Mouse (Mus musculus): ENCODE results near the gene Nrxn2. TPM values are rescaled to one million over a fixed set of nuclear protein-coding genes. Genes with fewer than 3 reads are reported as not detected.
A peak's percentile ranks its signal among the peaks of the same experiment; 100 is the strongest.

The Nrxn2 gene
- total and polyA plus RNA-seq, 2 experiments from 2014 or later, result 54.4 to 355 TPM

DNA sequence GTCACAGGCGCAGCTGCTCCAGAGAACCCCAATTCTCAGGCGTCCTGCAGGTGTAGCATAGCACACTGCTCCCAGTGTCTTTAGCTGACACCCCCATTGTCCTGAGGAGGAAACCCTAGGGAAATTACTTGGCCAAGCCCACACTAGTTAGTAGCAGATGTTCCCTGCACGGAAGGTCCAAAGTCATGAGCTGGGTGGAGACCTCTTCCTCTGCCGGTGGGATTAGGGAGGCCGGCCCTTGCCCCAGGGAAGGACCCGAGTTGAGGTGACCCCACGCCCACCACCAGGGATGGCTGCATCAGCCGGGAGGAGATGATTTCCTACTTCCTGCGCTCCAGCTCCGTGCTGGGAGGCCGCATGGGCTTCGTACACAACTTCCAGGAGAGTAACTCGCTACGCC is 5.7 kb upstream of the Nrxn2 start:
- H3K36me3 ChIP-seq (ENCODE audit: insufficient read depth, low read length), result no peaks in the 10 kb centered on the region
- H3K4me3 ChIP-seq (ENCODE audit: low read length), result no peak overlapping the region
- H3K4me1 ChIP-seq (ENCODE audit: insufficient read depth, low read length), result peaks cover 18% of the 10 kb centered on the region
- no peak overlapping the region for H3K9ac ChIP-seq (replicated peaks; ENCODE audit: low read length)
- H3K9me3 ChIP-seq (ENCODE audit: low read length), result no peaks in the 10 kb centered on the region
- no peak for TF ChIP-seq CTCF (IDR thresholded peaks at IDR 0.05; ENCODE audit: low read depth)
- ATAC-seq (no peak), DNase-seq (ENCODE audit: low spot score) (no peak)
- no peaks in the 10 kb centered on the region for H3K27me3 ChIP-seq (ENCODE audit: insufficient read depth, low read length)
- no peak overlapping the region for H3K4me2 ChIP-seq (ENCODE audit: low read depth, low read length)
- no peak overlapping the region for H3K27ac ChIP-seq
- 66% methylated on average over 14 of the region's 14 CpGs for WGBS

DNA sequence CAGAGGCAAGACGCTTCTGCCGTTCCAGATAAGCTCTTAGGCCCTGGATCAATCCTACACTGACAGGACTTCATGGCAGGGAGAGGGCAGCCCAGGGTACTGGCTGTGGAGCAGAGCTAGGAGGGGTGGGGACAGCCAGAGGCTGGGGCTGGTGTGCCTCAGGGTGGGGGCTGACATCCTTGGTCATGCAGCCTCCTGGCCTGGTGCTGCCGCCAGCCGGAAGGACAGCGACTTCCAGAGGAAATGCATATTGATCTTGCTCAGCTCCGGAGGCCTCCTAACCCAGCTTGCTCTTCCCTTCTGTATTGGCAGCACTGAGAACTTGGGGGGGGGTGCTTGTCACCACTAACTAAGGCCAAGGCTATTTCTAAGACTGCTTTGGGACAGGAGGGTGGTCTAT is 3.1 kb upstream of the Nrxn2 start:
- no peak overlapping the region for H3K4me3 ChIP-seq (ENCODE audit: low read length)
- peaks cover 21% of the 10 kb centered on the region for H3K4me1 ChIP-seq (ENCODE audit: insufficient read depth, low read length)
- H3K9me3 ChIP-seq (ENCODE audit: low read length), result no peaks in the 10 kb centered on the region
- no peak for ATAC-seq
- H3K9ac ChIP-seq (replicated peaks; ENCODE audit: low read length), result no peak overlapping the region; the same call in 1 of the 2 replicates
- DNase-seq (ENCODE audit: low spot score), result no peak
- no peaks in the 10 kb centered on the region for H3K36me3 ChIP-seq (ENCODE audit: insufficient read depth, low read length)
- TF ChIP-seq CTCF (IDR thresholded peaks at IDR 0.05; ENCODE audit: low read depth), result no peak
- H3K4me2 ChIP-seq (ENCODE audit: low read depth, low read length), result no peak overlapping the region
- no peaks in the 10 kb centered on the region for H3K27me3 ChIP-seq (ENCODE audit: insufficient read depth, low read length)
- WGBS, result 28% methylated on average over 6 of the region's 6 CpGs
- H3K27ac ChIP-seq, result peak overlapping the region; percentile 67

DNA sequence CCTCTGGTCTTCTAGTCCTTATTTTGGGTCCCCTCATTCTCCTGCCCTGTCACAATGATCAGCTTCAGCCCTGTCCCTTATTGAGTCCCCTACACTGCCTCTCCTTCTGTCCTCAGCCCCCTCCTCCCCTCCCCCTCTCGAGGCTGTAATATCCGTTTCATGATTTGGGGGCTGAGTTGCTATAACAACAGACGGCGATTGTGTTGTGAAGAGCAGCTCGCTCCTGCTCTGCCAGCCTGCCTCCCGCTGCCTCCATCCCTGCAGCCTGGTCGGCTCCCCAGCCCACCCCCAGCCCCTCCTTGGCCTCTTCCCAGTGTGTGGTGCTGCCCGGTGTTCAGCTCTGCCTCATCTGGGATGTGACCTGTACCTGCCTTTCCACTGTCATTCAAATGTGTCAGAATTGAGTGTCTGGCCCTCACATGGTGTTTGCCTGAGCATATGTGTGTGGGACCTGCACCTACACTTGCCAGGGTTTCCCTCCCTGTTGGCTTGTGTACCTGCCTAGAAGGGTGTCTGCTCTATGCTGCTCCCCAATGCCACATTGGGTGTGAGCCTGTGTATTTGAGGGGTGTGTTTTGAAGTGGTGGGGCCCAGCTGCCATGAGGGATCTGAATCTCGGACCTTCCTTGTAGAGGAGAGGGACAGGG is 2.3 kb upstream of the Nrxn2 start:
- H3K9ac ChIP-seq (replicated peaks; ENCODE audit: low read length), result peak overlapping the region; percentile 40
- peak overlapping the region; percentile 67 for H3K27ac ChIP-seq
- H3K27me3 ChIP-seq (ENCODE audit: insufficient read depth, low read length), result no peaks in the 10 kb centered on the region
- peaks cover 29% of the 10 kb centered on the region for H3K4me1 ChIP-seq (ENCODE audit: insufficient read depth, low read length)
- 8% methylated on average over 9 of the region's 9 CpGs for WGBS
- H3K4me3 ChIP-seq (ENCODE audit: low read length), result no peak overlapping the region
- TF ChIP-seq CTCF (IDR thresholded peaks at IDR 0.05; ENCODE audit: low read depth), result no peak
- peak overlapping the region; percentile 21 for H3K4me2 ChIP-seq (ENCODE audit: low read depth, low read length)
- no peaks in the 10 kb centered on the region for H3K36me3 ChIP-seq (ENCODE audit: insufficient read depth, low read length)
- DNase-seq (ENCODE audit: low spot score), result peak; percentile 82
- H3K9me3 ChIP-seq (ENCODE audit: low read length), result no peaks in the 10 kb centered on the region
- 0 out of 2 replicates have a peak, but pooled peaks have one; percentile 6 for ATAC-seq

DNA sequence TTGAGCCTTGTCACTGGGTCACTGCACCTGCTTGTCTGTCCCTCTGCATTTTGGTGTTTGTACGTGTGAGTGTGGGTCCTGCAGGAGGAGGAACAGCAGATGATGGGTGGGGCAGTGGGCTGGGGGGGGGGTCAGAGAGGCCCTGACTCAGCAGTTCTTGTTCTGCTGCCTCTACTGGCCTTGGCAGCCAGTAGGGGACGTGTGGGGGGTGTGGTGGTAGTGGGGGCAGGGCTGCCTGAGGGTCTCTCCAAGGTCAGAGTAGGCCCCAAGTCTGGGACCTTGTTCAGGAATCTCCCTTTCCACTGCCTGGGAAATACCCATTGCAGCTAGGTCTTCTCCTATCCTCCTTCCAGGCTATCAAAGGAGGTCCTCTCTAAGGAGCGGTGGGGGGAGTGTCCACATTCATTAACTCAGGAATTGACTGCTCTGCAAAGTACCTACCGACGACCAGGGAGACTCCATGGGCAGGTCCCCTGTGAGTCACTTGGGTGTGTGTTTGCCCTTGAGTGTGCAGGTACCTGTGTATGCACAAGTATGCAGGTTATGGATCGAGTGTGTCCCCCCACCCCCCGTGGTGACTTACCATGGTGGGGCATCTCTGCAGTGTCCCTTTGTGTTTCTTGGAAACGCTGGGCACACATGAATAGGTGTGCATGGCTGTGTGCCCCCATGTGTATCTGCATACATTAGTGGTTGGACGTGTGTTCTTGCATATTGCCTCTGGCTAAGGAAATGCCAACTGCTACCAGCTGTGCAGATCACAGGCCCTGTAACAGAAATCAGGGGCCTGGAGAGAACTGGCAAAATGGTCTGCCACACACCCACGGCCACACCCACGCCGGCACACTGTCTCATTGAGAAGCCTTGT is 1.4 kb upstream of the Nrxn2 start:
- ATAC-seq, result no peak
- TF ChIP-seq CTCF (IDR thresholded peaks at IDR 0.05; ENCODE audit: low read depth), result no peak
- WGBS, result 57% methylated on average over 12 of the region's 12 CpGs
- Histone ChIP-seq H3K9ac (replicated peaks; ENCODE audit: low read length) (peak overlapping the region; percentile 80; the same call in 1 of the 2 replicates), H3K27ac (peak overlapping the region; percentile 94), H3K4me2 (ENCODE audit: low read depth, low read length) (peak overlapping the region; percentile 76; the same call in 1 of the 2 replicates), H3K27me3 (ENCODE audit: insufficient read depth, low read length) (no peaks in the 10 kb centered on the region), H3K36me3 (ENCODE audit: insufficient read depth, low read length) (no peaks in the 10 kb centered on the region), H3K9me3 (ENCODE audit: low read length) (no peaks in the 10 kb centered on the region), H3K4me3 (ENCODE audit: low read length) (no peak overlapping the region), H3K4me1 (ENCODE audit: insufficient read depth, low read length) (peaks cover 37% of the 10 kb centered on the region)
- DNase-seq (ENCODE audit: low spot score), result no peak

DNA sequence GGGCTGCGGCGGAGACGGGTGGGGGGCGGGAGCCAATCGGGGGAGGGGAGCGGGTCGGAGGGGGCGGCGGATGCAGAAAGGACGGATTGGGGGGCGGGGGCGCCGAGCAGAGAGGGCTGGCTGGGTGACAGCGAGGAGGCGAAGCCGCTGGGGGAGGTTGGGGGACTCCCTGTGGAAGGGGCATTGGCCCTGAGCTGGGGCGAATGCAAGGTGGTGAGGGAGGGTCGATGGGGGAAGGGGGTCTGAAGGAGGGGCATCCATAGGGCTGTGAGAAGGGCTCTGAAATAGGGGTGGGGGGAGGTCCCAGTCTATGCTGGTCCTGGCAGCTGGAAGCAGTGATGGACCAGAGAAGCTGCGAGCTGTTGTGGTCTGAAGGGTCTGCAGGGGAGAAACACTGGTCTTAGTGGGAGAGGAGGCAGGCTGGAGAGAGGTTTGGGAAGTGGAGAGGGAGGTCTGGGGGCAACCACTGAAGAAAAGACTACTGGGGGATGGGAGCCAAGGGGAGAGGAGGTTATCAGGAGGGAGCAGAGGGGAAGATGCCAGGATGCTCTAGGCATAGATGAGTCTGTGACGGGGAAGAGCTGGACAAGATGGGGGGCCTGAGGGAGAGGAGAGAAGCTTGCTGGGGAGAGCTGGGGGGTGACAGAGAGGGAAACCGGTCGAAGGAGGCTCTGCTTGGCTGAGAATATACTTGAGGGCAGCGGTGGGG is 607 bp downstream of the Nrxn2 start:
- no peaks in the 10 kb centered on the region for H3K36me3 ChIP-seq (ENCODE audit: insufficient read depth, low read length)
- no peaks in the 10 kb centered on the region for H3K9me3 ChIP-seq (ENCODE audit: low read length)
- peak overlapping the region; percentile 94 for H3K27ac ChIP-seq
- H3K4me1 ChIP-seq (ENCODE audit: insufficient read depth, low read length), result peaks cover 57% of the 10 kb centered on the region
- H3K4me2 ChIP-seq (ENCODE audit: low read depth, low read length), result peak overlapping the region; percentile 76
- no peaks in the 10 kb centered on the region for H3K27me3 ChIP-seq (ENCODE audit: insufficient read depth, low read length)
- TF ChIP-seq CTCF (IDR thresholded peaks at IDR 0.05; ENCODE audit: low read depth), result no peak
- 4% methylated on average over 13 of the region's 23 CpGs for WGBS
- ATAC-seq (peak; percentile 6), DNase-seq (ENCODE audit: low spot score) (peak; percentile 53)
- H3K4me3 ChIP-seq (ENCODE audit: low read length), result peak overlapping the region; percentile 73
- peak overlapping the region; percentile 80 for H3K9ac ChIP-seq (replicated peaks; ENCODE audit: low read length)

DNA sequence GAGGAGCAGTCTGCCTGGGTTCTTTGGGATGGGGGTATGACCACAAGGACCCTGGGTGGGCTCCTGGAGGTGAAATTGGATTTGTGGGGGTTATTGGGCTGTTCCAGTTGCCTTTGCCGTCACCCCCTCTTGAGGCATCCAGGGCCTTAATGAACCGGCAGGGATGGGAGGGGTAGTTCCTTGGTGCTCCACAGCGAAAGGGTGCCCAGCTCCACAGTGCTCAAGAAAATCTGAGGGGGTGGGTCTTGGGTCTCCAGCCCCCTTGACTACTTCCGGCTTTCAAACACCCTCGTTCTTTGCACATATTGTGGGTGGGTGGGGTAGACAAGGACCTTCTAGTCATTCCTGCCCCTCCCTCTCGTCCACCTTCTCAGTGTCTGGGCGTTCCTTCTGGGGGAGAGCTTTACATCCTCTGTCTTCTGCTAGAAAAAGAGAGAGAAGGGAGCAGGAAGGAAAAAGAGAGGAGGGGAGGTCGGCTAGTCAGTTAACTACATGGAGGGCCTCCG is 1.3 kb downstream of the Nrxn2 start:
- peak overlapping the region; percentile 76 for H3K4me2 ChIP-seq (ENCODE audit: low read depth, low read length)
- 34% methylated on average over 9 of the region's 9 CpGs for WGBS
- H3K9me3 ChIP-seq (ENCODE audit: low read length), result no peaks in the 10 kb centered on the region
- TF ChIP-seq CTCF (IDR thresholded peaks at IDR 0.05; ENCODE audit: low read depth), result no peak
- DNase-seq (ENCODE audit: low spot score) (no peak), ATAC-seq (no peak)
- H3K27ac ChIP-seq, result peak overlapping the region; percentile 94
- H3K4me3 ChIP-seq (ENCODE audit: low read length), result peak overlapping the region; percentile 73
- peak overlapping the region; percentile 80 for H3K9ac ChIP-seq (replicated peaks; ENCODE audit: low read length)
- peaks cover 65% of the 10 kb centered on the region for H3K4me1 ChIP-seq (ENCODE audit: insufficient read depth, low read length)
- H3K27me3 ChIP-seq (ENCODE audit: insufficient read depth, low read length), result no peaks in the 10 kb centered on the region
- no peaks in the 10 kb centered on the region for H3K36me3 ChIP-seq (ENCODE audit: insufficient read depth, low read length)

All from hindbrain, postnatal 0 days (tissue).